Mouse (Mus musculus) hindbrain, embryonic 10.5 days (tissue): ENCODE results near the gene Strada. TPM values are rescaled to one million over a fixed set of nuclear protein-coding genes. Genes with fewer than 3 reads are reported as not detected.
"Not testable (repeated sequence)": the region's sequence is repeated elsewhere in the genome, so short reads cannot be mapped to it uniquely, and the experiment has no call there.

Source experiments
- DNase-seq: peaks from one replicate; pipeline ENCODE4 v3.0.0-alpha.2; 2017; ENCODE audit warnings: low spot score
- H3K27ac ChIP-seq: fragments of 300-500 bp; sonication (generic); 2 replicates; pipeline ENCODE4 v1.5.1; 2016; ENCODE audit warnings: mild to moderate bottlenecking, moderate library complexity
- H3K27me3 ChIP-seq: fragments of 300-500 bp; sonication (generic); 2 replicates; pipeline ENCODE4 v1.6.1; 2016; ENCODE audit warnings: mild to moderate bottlenecking; ENCODE audit not compliant: poor library complexity, insufficient read depth, severe bottlenecking
- H3K36me3 ChIP-seq: fragments of 300-500 bp; sonication (generic); 2 replicates; pipeline ENCODE4 v1.6.1; 2016; ENCODE audit warnings: mild to moderate bottlenecking, moderate library complexity
- H3K4me1 ChIP-seq: fragments of 300-500 bp; sonication (generic); replicated peaks from 2 replicates; pipeline ENCODE4 v1.6.1; 2016; ENCODE audit warnings: mild to moderate bottlenecking
- H3K4me3 ChIP-seq: fragments of 300-500 bp; sonication (generic); 2 replicates; pipeline ENCODE4 v1.5.1; 2016; ENCODE audit warnings: mild to moderate bottlenecking, moderate library complexity
- H3K9me3 ChIP-seq: fragments of 300-500 bp; sonication (generic); 2 replicates; pipeline ENCODE4 v1.6.1; 2016; ENCODE audit warnings: mild to moderate bottlenecking, moderate library complexity
- WGBS: fragments of 180-500 bp; shearing (Covaris S2); methylation state at CpG from one replicate; pipeline ENCODE4 v1.1.7; 2016; 5-methylcytosine and 5-hydroxymethylcytosine counted together
- polyA plus RNA-seq: library from polyadenylated mRNA; unstranded; fragments of >200 nt; fragmentation: Nextera tagmentation; extraction: Ambion mirVana; gene quantifications from 2 replicates; pipeline ENCODE4 v1.2.1, GENCODE M21; 2016

Strada gene
- polyA plus RNA-seq, 1 experiment from 2014 or later, result 46.0 TPM

DNA sequence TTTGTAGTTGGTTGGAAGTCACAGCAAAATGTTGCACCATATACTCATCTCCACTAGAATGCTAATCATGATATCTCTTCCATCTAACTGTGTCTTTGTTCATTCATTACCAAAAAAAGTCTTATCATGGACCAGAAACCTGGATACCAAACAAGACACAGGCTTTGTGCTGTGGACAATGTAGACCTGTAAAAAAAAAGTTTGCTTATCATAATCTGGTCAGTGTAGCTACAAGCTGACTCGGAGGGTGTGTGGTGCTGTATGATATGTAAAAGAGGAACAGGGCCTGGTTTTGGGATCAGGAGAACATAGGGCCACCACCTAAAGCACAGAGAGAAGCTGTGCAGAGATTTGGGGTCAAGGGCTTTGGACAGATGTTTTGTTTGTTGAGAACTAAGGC is 72.5 kb downstream of the Strada start:
- Histone ChIP-seq H3K4me1 (peaks cover 1% of the 10 kb centered on the region; the same call in 1 of the 2 replicates), H3K4me3 (no peak overlapping the region), H3K27ac (no peak overlapping the region), H3K36me3 (peaks cover 65% of the 10 kb centered on the region), H3K27me3 (no peaks in the 10 kb centered on the region), H3K9me3 (no peaks in the 10 kb centered on the region)
- DNase-seq, result no peak
- WGBS, result 88% methylated on average over 1 of the region's 1 CpGs

DNA sequence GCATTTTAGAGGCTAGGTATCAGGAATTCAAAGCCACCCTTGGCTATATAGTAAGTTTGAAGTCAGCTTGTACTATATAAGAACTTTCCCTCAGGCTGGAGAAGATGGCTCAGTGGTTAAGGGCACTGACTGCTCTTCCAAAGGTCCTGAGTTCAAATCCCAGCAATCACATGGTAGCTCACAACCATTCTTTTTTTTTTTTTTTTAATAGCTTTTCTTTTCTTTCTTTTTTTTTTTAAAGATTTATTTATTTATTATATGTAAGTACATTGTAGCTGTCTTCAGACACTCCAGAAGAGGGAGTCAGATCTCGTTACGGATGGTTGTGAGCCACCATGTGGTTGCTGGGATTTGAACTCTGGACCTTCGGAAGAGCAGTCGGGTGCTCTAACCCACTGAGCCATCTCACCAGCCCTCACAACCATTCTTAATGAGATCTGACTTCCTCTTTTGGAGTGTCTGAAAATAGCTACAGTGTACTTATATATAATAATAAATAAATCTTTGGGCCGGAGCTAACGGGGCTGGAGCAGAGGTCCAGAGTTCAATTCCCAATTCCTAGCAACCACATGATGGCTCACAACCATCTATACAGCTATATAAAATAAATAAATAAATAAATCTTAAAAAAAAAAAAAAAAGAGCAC is 75.1 kb downstream of the Strada start:
- 93% methylated on average over 6 of the region's 6 CpGs for WGBS
- H3K36me3 ChIP-seq, result peaks cover 77% of the 10 kb centered on the region

DNA sequence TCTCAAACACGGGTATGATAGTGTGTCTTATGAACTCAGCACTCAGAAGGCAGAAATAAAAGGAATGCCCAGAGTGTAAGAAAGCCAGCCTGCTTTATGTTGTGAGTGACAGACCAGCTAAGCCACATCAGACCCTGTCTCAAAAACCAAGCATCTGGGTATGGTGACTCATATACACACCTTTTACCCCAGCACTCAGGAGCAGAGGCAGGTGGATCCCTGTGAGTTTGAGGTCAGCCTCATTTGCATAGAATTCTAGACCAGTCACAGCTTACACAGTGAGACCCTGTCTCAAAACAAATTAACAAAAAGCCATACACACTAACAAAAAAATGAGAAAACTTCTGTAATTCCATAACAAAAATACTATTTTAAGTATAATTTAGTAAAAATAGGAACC is 76.1 kb downstream of the Strada start:
- Histone ChIP-seq H3K27me3 (no peaks in the 10 kb centered on the region), H3K36me3 (peaks cover 87% of the 10 kb centered on the region), H3K9me3 (no peaks in the 10 kb centered on the region), H3K4me1 (no peaks in the 10 kb centered on the region), H3K4me3 (no peak overlapping the region), H3K27ac (no peak overlapping the region)
- no peak for DNase-seq
- 77% methylated on average over 1 of the region's 1 CpGs for WGBS

More for the DNA sequence above, 75.1 kb downstream of the Strada start:
- not testable (repeated sequence) for H3K4me3 ChIP-seq, H3K27ac ChIP-seq, H3K27me3 ChIP-seq, H3K4me1 ChIP-seq, DNase-seq, H3K9me3 ChIP-seq

DNA sequence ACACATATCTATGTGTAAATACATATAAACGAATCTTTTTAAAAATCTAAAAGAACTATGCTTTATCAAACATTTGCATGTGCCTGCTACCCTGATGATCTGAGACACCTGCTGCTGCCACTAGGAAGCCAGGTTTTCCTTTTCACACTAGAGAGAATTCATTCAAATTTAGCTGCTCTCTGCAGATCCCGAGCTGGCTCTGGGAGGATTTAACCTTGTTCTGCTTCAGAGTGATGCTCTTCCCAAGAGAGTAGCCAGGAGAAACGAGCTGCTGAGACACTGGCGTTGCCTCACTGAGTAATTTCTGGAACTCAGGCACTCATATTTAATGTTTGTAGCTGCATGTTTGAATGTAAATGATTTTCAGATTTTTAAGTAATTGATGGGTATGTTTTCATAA is 77.2 kb downstream of the Strada start:
- WGBS, result 88% methylated on average over 4 of the region's 4 CpGs
- Histone ChIP-seq H3K9me3 (no peaks in the 10 kb centered on the region), H3K27me3 (no peaks in the 10 kb centered on the region), H3K4me3 (no peak overlapping the region), H3K27ac (no peak overlapping the region), H3K36me3 (peaks cover 85% of the 10 kb centered on the region), H3K4me1 (no peaks in the 10 kb centered on the region)
- no peak for DNase-seq

DNA sequence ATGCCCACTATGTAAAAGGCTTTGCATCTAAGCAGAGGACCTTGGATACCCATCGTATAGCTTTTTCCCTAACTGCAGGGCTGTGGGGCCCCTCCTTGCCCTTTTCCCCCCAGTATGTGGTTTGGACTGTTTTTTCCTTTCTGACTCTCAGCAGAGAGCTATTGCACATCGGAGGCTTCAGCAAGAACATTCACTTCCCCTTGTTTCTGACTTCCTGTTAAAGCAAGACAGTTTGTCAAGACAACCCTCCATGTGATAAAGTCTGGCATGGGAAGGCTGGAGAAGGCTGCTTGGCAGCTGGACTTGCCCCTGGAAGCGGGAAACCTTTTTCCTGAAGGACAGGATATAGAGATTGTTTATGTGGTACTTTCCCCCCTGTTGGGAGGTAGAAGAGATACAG is 79.2 kb downstream of the Strada start:
- Histone ChIP-seq H3K27me3 (no peaks in the 10 kb centered on the region), H3K4me3 (no peak overlapping the region), H3K36me3 (peaks cover 88% of the 10 kb centered on the region), H3K4me1 (no peaks in the 10 kb centered on the region), H3K9me3 (no peaks in the 10 kb centered on the region), H3K27ac (no peak overlapping the region)
- 87% methylated on average over 3 of the region's 3 CpGs for WGBS
- DNase-seq, result no peak

DNA sequence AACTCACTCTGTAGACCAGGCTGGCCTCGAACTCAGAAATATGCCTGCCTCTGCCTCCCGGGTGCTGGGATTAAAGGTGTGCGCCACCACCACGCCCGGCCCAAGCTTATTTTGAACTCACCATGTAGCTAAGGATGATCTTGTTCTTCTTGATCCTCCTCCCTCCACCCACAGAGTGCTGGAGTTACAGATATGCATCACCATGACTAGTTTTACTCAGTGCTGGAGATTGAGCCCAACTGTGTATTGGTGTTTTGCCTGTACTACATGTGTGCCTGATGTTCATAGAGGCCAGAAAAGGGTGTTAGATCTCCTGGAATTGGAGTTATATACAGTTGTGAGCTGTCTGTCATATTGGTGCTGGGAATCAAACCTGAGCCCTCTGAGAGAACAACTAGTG is 79.7 kb downstream of the Strada start:
- 92% methylated on average over 5 of the region's 5 CpGs for WGBS
- H3K27ac ChIP-seq, result no peak overlapping the region
- H3K4me1 ChIP-seq, result no peaks in the 10 kb centered on the region
- DNase-seq, result no peak
- H3K9me3 ChIP-seq, result no peaks in the 10 kb centered on the region
- H3K4me3 ChIP-seq, result no peak overlapping the region
- no peaks in the 10 kb centered on the region for H3K27me3 ChIP-seq
- peaks cover 92% of the 10 kb centered on the region for H3K36me3 ChIP-seq

Other genes starting within 250 kb of the Strada start
- gene Cyb561, start 248.8 kb downstream of the Strada start, polyA plus RNA-seq, result 20.0 and 23.6 TPM in 2 replicates
- gene Ace, start 234.2 kb downstream of the Strada start, polyA plus RNA-seq, result 1.3 TPM in 2 replicates
- not detected in 2 replicates for gene Ace3, start 207.5 kb downstream of the Strada start, polyA plus RNA-seq
- 0.52 and 0.61 TPM in 2 replicates for gene Kcnh6, start 194.0 kb downstream of the Strada start, polyA plus RNA-seq
- 86.5 and 94.7 TPM in 2 replicates for gene Dcaf7, start 165.3 kb downstream of the Strada start, polyA plus RNA-seq
- 10.4 and 14.0 TPM in 2 replicates for gene Taco1, start 136.1 kb downstream of the Strada start, polyA plus RNA-seq
- gene Map3k3, start 117.6 kb downstream of the Strada start, polyA plus RNA-seq, result 21.7 and 23.5 TPM in 2 replicates
- 0.67 TPM in 1 of 2 replicates, not detected in the other for gene Gm10840, start 41.3 kb downstream of the Strada start, polyA plus RNA-seq
- 366 and 418 TPM in 2 replicates for gene Limd2, start 41.3 kb downstream of the Strada start, polyA plus RNA-seq
- 57.7 and 69.0 TPM in 2 replicates for gene Ccdc47, start 14.2 kb upstream of the Strada start, polyA plus RNA-seq
- gene Ddx42, start 14.8 kb upstream of the Strada start, polyA plus RNA-seq, result 85.6 and 98.1 TPM in 2 replicates
- gene Ftsj3, start 53.9 kb upstream of the Strada start, polyA plus RNA-seq, result 52.6 and 78.7 TPM in 2 replicates
- 371 and 420 TPM in 2 replicates for gene Psmc5, start 54.0 kb upstream of the Strada start, polyA plus RNA-seq
- gene Smarcd2, start 70.8 kb upstream of the Strada start, polyA plus RNA-seq, result 24.9 and 27.3 TPM in 2 replicates
- gene Tcam1, start 74.5 kb upstream of the Strada start, polyA plus RNA-seq, result 0.12 and 0.25 TPM in 2 replicates
- gene Gh, start 99.7 kb upstream of the Strada start, polyA plus RNA-seq, result not detected in 2 replicates
- 0.90 and 2.0 TPM in 2 replicates for gene Cd79b, start 112.6 kb upstream of the Strada start, polyA plus RNA-seq
- 0.05 TPM in 2 replicates for gene Scn4a, start 151.1 kb upstream of the Strada start, polyA plus RNA-seq
- gene Prr29, start 163.3 kb upstream of the Strada start, polyA plus RNA-seq, result not detected in 2 replicates
- 16.9 and 17.2 TPM in 2 replicates for gene Icam2, start 185.9 kb upstream of the Strada start, polyA plus RNA-seq